Mouse (Mus musculus): Measurements from ENCODE around the gene Dnlz. TPM values are rescaled to one million over a fixed set of nuclear protein-coding genes. Genes with fewer than 3 reads are reported as not detected.

Gene Dnlz
- total RNA-seq, 2 experiments from 2014 or later: 21.3 to 23.0 TPM

DNA sequence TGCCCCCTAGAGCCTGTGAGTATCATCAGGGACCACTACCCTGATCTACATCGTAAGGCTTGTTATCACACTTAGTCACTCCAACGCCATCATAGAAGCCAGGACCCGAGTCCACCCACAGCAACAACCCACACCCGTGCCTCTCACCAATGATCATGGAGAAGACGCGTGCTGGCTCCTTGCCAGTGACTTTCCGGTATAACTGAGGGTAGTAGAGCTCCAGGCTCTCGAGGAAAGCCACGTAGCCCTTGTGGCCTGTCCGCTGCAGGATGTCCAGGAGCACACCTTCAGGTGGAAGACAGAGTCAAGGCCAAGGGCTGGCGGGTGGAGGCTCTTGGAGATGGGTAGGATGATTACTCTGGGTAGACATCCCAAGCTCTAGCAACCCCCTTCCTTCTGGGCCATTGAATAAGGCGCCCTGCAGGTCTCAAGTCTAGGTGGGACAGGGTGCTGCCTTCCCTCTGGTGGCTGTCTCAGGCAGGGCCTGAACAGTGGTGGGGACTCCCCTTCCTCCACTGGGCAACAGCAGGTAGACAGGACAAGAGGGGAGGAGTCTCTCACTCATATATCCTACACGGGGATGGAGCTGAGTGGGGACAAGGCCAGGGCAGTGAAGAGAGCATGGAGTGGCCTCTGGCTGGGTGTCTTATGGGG lies 6.9 kb upstream of the Dnlz start:
- DNase-seq (ENCODE audit: low spot score): no peak

DNA sequence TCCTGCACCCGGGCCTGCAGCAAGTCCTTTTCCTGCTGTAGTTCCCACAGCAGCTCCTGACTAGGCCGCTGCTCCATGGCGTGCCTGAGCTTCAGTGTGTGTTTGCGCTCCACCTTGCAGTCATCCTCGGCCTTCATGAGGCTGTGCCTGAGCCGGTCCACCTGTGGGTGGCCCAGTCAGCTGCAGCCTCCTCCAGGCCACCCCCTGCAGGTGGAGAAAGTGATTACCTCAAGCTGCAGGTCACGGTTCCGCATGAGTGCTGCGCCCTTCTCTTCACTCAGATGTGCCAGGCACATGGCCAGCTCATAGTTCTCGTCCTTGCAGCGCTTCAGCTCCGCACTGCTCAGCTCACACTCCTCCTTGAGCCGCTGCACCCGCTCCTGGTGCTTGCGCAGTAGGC lies 5.6 kb upstream of the Dnlz start:
- no peak for DNase-seq (ENCODE audit: low spot score)

DNA sequence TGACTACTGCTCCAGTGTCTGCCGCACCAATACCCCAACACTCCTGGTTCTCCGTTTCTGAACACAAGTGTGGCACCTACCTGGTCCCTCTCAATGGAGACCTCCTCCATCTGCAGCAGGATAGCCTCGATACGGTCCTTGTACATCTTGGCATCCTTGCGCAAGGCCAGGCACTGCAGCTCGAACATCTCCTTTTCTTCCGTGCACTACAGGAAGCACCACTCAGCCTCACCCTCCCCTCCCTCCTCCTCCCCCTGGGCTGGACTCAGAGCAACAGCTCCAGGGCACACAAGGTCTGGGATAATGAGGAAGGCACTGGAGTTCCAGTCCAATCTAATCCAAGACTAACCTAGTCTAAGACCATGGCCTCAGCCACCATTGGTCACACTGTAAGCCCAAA lies 4.8 kb upstream of the Dnlz start:
- no peak for DNase-seq (ENCODE audit: low spot score)

DNA sequence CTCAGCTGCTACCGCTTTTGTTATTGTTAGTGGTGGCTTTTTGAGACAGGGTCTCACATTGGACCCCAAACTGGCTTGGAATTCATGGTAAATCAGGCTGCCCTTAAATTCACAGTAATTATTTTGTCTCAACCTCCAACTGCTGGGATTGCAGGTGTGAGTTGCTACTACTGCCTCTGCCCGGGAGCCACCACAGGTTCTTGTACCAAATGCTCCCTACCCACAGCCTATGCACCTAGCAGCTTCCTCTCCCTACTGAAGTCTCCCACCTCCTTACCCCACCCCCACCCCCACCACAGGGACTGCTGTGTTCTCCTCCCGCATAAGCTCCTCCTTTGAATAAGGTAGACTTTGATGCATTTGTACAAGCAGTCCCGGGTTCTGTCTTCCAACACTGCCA lies 4.3 kb upstream of the Dnlz start:
- no peak for DNase-seq (ENCODE audit: low spot score)

DNA sequence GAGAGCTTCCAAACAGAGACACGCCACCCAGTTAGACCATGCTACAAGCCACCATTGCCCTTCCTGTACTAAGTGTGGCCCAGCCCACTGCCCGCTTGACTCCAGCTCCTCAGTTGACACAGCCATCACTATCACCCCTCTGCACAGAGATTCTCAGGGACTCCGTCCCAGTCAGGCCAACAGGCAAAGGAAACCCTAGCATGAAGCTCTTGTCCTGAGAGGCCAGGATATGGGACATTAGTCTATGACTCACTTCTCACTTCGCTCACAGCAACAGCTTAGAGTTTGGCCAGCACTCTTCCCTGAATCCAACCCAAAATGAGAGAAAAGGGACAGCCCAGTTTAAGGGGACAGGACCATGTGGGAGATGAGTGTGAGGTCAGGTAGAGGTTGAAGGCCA lies 2.5 kb upstream of the Dnlz start:
- DNase-seq (ENCODE audit: low spot score): no peak

DNA sequence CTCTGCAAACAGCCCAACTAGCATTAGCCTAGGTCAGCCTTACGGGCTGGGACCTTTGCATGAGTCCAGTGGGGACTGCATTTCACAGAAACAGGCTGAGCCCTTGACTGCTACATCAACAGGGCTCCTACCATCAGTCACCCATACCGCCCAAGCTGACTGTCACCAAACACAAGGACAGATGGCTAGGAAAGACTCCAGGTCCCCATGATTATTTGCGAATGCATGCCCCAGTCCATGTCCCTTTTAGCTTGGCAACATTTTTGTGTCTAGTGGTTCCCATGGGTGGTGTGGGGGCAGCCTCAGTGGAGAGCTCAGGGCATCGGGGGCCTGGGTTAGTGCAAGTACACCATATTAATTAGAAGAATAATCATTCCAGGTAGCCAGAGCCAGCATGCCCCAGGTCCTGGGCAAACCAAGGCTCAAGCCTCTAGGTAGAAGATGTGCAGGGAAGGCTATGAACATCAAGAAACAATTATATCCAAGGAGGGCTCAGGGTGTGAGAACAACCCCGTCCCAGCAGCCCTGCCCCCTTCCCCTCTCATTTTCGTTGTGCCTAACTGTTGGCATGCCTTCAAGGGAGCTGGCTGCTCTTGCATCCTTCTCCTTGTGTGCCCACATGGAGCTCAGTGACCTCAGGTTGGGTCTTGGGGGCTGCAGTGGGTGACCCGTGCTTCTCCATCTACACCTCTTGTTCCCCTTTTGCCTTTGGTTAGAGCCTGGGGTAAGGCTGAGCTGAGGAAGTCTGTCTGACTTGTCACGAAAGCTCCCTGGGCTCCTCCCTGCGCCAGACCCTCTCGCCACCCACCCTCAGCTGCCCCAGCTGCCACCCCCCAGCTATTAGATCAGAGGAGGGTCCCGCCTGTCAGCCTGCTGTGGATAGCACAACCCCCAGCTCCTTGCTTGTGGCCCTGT lies 1.4 kb upstream of the Dnlz start:
- no peak for DNase-seq (ENCODE audit: low spot score)

DNA sequence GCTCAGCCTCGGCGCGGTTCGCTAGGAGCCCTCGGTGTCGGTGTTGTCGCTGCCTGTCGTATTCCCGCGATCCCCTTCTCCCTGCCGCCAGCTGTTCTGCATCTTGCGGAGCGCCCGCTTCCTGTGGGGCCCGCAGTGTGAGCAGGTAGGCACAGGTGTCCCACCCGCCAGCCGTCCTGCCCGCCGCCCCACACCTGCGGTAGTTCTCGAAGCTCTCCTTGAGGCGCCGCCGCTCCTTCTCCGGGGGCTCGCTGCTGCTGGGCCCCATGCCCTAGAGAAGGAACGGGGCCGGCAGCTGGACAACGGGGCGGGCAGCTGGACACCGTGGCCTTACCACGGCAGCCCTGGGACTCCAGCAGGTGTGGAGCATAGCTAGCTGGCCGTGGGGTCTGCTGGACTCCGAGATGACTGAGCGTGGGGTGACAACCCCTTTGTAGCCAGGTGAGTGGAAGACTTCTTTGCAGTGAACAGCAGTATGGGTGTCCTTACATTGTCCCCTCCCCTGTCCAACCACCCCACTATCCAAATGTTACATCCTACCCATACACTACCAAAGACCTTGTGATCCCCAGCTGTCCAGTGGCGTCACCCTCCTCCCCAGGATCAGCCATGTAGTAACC lies 491 bp upstream of the Dnlz start:
- no peak for DNase-seq (ENCODE audit: low spot score)

DNA sequence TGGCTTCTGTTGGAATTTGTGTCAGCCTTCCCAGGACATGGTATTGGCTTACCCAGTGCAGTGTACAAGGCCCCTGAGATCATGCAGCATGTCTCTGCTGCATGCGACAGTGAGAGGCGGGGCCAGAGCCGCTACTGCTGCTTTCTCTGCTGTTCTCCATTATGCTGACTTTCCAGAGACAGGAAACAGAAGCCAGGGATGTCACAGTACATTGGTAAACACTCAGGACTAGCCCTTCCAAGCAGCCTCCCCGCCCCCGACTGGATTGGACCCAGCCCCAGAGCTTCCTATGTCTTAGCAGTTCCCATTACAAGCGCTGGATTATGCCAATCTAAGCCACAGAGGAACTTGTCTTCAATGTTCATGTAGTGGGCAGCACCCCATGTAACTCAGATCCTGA lies 3.7 kb downstream of the Dnlz start:
- no peak for DNase-seq (ENCODE audit: low spot score)

DNA sequence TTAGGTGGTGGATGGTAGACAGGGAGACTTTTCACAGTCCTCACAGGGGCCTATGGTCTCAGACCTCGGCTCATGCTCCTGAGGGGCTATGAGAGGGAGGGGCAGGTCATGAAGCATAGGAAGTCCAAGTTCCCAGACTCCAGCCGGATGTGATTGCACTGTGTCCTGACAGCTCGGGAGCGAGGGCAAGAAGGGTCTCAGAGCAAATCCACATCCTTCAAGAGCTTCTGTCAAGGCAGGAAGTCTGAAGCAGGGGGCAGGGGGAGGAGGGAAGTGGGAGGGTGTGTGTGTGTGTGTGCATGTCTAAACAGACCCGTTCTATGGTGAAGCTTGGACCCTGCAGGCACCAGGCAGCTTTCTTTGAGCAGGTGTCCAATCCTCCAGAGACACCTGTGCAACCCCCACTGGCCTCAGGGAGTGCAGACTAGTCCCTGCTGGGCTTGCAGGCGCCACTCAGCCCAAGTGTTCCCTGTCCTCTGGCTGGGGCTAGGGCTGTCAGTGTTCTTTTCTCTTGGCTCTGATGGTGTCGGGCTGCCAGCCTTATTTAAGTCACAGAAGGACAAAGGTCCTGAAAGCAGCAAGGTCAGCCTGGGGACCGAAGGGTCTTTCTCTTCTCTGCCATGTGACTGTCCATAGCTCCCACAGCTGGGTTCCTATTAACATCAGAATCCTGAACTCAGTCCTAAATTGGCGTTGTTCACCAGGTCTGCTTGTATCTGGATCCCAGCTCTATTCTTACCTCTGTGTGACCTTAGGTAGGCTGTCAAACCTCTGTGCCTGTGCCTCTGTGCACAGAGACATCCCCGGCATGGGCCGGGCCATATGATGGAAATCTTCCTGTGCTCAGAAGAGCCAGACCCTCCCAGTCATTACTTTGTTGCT lies 9.1 kb downstream of the Dnlz start:
- DNase-seq (ENCODE audit: low spot score): no peak

DNA sequence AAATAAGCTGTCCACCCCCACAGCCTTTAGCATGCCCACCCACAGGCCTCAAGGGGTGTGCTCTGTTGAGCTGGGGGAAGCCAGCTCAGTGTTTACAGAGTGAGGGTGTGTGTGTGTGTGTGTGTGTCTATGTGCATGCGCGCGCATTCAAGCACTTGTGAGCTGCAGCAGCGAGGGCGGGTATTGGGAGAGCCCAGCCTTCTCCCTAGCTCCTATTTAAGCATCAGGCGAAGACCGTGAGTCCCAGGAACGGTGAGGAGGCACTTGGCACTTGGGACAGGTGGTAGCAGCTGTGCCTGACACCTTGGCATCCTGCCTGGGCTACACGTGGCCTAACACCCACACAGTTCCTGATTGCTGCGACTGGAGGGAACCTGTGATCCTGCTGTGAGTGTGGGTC lies 9.9 kb downstream of the Dnlz start:
- DNase-seq (ENCODE audit: low spot score): peak; percentile 54

DNA sequence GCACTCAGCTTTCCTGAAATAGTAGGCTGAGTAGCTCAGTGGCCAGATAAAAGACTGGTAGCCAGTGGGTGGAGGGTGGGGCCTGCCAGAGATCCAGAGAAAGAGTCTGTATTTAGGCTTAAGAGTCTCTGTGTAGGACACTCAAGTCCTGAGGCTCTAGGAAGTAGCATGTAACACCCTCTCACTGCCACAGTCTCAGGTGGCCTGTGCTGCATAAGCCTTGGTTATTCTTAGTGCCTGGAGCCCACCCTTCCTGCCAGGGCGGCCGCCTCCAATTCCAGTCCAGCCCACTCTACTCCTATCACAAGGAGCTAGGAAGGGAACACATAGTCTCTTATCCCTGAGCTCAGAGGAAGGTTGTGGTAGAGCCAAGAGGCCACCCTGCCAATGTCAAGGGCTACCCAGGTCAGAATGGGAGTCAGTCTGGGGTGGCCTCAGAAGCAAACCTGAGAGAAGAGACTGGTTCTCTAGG lies 10.4 kb downstream of the Dnlz start:
- no peak for DNase-seq (ENCODE audit: low spot score)

DNA sequence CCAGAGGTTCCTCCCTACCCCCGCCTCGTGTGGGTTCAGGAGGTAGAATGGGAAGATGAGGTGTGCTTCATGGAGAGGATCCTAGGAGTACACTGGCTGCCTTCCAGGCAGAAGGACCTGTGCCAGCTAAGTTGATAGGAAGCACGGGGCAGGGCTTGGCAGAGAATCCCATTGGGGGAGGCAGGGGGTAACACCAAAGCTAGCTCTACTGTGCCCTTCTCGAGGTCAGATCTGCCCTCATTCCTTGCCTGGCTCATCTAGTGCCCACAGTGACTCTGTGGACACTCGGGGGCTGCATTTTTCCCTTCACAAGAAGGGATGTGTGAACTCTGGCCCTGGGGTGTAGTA lies 12.7 kb downstream of the Dnlz start:
- no peak for DNase-seq (ENCODE audit: low spot score)

DNA sequence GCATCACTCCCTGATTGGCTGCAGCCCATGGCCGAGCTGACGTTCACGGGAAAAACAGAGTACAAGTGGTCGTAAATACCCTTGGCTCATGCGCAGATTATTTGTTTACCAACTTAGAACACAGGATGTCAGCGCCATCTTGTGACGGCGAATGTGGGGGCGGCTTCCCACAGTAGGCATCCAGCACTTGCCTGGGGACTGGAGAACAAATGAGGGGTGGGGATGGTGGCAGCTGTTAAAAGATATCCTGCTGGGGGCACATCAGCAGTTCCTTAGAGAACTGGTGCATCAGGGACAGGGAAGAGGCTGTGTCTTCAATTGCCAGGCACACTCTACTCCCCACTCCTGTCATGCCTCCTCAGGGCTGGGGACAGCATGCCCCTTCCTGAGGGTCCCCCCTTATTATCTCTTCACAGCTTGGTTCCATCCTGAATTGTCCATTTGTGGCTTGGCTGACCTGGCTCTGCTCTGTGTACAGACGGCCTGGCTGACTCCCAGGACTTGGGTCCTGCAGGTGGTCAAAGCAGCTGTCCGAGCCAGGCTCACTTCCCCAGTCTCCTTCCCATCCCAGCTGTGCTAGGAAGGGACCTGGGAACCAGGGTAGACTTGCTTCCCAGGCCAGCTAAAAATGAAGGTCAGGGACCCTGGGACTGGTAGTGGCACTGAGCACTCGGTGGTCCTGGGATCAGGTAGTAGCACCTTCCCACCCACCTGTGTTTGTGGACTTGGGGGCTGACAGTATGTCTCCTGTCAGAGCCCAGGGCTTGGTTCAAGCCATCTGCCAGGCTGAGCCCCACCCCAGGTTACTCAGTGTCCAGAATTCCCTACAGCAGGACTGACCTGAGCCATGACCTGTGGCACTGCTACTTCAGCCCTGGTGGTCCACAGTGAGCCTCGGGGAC lies 13.4 kb downstream of the Dnlz start:
- DNase-seq (ENCODE audit: low spot score): no peak

DNA sequence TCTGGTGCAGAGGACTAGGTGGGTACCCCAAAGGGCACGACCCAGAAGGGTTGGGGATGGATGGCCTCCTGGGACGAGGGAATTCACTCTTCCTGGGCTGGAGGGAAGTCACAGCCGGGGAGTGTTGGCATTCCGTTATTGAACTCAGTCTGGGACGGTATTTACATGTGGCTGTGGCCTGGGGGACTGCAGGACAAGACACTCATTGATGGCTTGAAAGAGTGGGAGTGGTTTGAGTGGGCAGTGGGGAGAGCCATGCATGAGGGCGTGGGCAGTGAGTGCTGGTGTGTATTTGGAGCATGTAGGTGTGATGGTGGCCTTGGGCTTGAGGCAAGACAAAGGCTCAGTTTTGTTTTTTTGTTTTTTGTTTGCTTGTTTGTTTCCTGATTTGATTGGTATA lies 21.2 kb downstream of the Dnlz start:
- no peak for DNase-seq (ENCODE audit: low spot score)

DNA sequence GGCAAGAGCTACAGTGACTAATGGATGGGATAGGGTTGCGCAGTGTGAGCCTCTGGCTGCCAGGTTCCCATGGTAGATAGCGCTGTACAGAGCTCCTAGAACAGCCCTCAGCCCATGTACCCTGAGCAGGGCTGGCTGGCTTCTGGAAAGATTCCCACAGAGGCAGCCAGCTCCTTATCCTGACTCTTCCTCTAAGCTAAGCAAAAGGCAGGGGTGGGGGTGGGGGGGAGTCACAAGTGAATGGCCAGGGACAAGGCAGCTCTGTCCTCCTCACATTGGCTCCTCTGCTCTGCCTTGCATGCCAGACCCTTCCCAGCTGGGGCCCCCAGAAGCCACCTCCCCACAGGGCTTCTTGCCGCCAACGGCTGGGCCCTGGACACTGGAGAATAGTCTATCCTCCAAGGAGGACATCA lies 21.8 kb downstream of the Dnlz start:
- DNase-seq (ENCODE audit: low spot score): no peak

DNA sequence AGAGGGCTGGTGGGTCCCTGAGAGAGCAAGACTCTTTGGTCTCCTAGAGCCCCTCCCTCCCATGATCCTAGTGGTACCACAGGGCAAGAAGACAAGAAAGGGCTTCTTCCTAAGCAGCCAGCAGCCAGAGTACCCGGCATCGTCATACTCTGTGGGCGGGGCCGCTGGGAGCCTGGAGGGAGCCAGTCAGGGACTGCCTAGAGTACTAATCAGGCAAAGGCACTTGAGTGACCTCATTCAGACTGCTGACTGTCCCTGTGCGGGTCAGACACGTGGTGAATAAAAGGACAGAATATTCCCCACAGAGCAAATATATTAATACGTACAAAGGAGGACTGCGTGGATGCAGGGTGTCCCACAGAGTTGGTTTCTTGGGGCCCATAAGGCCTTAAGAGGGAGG lies 22.5 kb downstream of the Dnlz start:
- peak; percentile 42 for DNase-seq (ENCODE audit: low spot score)

DNA sequence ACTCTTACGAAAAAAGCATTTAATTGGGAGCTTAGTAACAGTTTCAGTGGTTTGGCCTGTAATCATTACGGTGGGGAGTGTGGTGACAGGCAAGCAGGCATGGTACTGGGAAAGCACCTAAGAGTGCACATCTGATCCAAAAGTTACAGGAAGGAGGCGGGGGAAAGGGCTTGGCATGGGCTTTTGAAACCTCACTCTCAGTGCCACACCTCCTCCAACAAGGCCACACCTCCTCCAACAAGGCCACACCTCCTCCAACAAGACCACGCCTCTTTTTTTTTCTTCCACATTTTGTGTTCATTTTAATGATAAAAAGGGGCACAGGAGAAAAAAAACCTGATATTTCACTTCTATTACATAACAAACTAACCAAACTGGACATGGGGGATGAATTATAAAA lies 24.1 kb downstream of the Dnlz start:
- no peak for DNase-seq (ENCODE audit: low spot score)

DNA sequence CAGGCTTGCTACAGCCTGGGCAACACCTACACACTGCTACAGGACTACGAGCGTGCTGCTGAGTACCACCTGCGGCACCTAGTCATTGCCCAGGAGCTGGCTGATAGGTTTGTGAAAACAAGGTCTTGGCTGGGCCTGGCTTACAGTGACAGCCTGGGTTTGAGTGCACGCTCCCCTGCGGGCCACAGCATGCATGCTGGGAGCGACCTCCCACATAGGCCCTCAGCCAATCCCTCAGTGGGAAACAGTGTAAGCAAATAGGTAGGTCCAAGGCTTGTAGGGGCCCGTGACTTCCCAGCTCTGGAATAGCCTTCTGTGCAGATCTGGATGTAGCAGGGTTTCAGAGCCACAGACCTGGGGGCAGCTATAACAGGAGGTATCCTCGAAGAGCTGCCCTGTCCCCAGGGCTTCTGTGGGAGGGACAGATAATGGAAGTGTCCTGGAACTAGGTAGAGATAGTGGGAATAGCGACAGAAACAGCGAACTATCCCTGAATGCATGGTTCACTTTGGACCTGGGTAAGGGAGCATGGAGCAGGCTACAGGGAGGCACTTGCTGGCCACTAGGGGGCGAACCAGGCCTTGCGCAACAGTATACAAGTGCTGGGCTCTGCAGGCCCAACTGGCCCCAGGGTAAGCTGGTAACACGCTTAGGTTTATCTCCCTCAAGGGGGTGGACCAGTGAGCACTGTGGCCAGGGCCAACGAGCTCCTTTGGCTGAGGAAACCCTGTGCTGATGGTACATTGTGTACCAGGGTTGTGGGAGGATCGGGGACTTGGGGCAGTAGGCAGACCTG lies 26.3 kb downstream of the Dnlz start:
- DNase-seq (ENCODE audit: low spot score): peak; percentile 45

DNA sequence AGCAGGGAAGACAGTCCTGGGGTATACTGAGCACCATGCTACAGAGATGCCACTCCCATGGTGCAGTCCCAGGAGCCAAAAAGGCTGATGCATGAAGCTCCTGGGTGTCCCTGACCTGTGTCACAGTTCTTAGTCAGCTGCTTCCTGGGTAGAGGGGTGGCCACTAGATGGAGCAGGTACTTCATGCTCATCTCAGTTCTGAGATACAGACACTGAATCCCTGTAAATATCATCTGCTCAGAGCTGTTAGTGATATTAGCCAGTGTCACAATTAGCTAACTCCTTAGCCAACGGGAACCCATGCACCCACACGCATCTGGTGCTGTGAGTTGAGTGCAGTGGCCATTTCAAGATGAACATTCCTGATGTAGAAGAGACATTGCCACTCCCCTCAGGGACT lies 27.0 kb downstream of the Dnlz start:
- DNase-seq (ENCODE audit: low spot score): no peak
